Mouse (Mus musculus): ENCODE measurements around the gene Slc22a27. TPM values are rescaled to one million over a fixed set of nuclear protein-coding genes. Genes with fewer than 3 reads are reported as not detected.
"Not testable (repeated sequence)": the region's sequence is repeated elsewhere in the genome, so short reads cannot be mapped to it uniquely, and the experiment has no call there.

Slc22a27 gene
- 1.7 and 2.3 TPM in 2 replicates for polyA plus RNA-seq (2012; rRNA removed)

DNA sequence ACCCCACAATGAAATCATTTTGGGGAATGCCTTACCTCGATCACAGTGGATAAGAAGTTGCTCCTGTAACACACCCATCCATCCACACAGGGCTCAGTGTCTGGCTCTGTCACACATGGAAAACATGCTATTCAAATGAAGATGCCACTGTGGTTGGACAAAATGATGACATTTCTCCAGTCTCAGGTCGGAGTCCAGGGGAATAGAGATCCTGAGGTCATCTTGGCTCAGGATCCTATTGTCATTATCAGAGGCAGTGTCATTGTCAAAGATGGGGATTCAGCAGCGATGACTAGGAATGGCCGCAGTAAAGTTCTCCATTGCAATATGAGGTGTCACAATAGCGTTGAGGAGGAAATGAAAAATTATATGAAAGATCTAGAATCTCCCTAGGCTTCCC lies at the start of gene Slc22a27:
TSS of gene Slc22a27 (minus strand) at position 101 of the 400 bp plus-strand sequence.
- WGBS, result 73% methylated on average over 5 of the region's 5 CpGs
- DNase-seq, result peak; percentile 9
- not testable (repeated sequence) for H3K4me1 ChIP-seq (ENCODE audit: control insufficient read depth, insufficient read depth, low read length)

DNA sequence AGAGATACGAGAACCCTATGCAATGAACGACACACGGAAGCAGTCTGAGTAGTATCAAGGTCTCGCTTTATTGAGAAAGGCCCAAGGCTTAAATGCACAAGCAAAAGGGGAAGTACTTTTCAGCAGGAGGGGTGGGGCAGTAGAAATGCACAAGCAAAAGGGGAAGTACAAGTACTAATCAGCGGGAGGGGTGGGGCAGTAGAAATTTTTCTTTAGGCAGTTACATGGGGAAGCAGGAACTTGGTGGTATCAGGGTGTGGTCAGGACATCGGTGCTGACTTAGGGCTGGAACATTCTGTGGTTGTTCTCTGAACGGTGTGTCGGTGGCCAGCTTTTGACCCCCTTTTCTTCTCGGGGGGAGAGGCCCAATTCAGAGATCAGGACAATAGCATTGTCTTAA lies 45.8 kb upstream of the Slc22a27 start:
- H3K4me1 ChIP-seq (ENCODE audit: control insufficient read depth, insufficient read depth, low read length); H3K36me3 ChIP-seq (ENCODE audit: control insufficient read depth, insufficient read depth, low read length); DNase-seq; H3K4me3 ChIP-seq (ENCODE audit: insufficient read depth, low read depth, low read length); H3K27me3 ChIP-seq (replicated peaks; ENCODE audit: control insufficient read depth, insufficient read depth, low read length); H3K27ac ChIP-seq (ENCODE audit: insufficient read depth, low read depth, low read length): not testable (repeated sequence)
- WGBS, result 95% methylated on average over 9 of the region's 9 CpGs

More for the DNA sequence above, at the start of gene Slc22a27:
- not testable (repeated sequence) for H3K36me3 ChIP-seq (ENCODE audit: control insufficient read depth, insufficient read depth, low read length); H3K4me3 ChIP-seq (ENCODE audit: insufficient read depth, low read depth, low read length); H3K27me3 ChIP-seq (replicated peaks; ENCODE audit: control insufficient read depth, insufficient read depth, low read length); H3K27ac ChIP-seq (ENCODE audit: insufficient read depth, low read depth, low read length)

DNA sequence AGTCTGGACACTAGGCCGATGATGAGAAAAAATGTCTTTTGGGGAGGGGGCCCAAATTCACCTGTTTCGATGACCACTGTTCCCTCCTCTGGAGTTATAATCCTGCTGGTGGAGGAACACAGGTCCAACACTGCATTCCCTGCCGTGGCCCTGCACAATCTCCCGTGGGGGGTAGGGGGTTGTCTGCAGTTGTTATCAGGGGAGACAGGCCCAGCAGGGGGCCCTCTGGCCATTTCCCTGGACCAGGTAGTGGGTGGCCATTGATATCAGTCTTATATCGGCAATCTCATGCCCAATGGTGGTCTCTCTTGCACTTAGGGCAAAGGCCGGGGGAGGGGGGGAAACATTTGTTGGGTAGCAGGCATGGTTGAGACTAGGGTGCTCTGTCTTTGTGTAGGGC lies 43.3 kb upstream of the Slc22a27 start:
- not testable (repeated sequence) for H3K27ac ChIP-seq (ENCODE audit: insufficient read depth, low read depth, low read length); H3K36me3 ChIP-seq (ENCODE audit: control insufficient read depth, insufficient read depth, low read length); H3K4me1 ChIP-seq (ENCODE audit: control insufficient read depth, insufficient read depth, low read length); H3K4me3 ChIP-seq (ENCODE audit: insufficient read depth, low read depth, low read length); DNase-seq; H3K27me3 ChIP-seq (replicated peaks; ENCODE audit: control insufficient read depth, insufficient read depth, low read length)
- 92% methylated on average over 6 of the region's 6 CpGs for WGBS

DNA sequence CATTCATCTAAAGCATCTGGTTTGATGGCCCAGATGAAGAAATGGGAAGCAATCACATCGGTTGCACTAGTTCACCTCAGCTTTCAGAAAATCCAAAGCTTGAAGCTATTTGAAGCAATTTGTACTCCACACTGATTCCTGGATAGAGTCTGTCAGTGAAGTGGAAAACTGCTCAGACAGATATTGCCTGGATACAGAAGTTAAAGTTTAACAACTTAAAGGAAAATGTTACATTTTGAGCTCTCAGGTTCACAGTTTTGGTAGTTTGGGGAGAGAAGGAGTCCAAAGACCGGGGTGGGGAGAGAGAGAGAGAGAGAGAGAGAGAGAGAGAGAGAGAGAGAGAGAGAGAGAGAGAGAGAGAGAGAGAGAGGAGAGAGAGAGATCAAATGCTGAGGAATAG lies 2.9 kb upstream of the Slc22a27 start:
- 31% methylated on average over 2 of the region's 2 CpGs for WGBS
- H3K27me3 ChIP-seq (replicated peaks; ENCODE audit: control insufficient read depth, insufficient read depth, low read length), result no peaks in the 10 kb centered on the region
- no peaks in the 10 kb centered on the region; the same call in 1 of the 2 replicates for H3K4me1 ChIP-seq (ENCODE audit: control insufficient read depth, insufficient read depth, low read length)
- no peak for TF ChIP-seq CTCF (conservative IDR thresholded peaks at IDR 0.05; ENCODE audit: insufficient read depth, insufficient read length, low read depth, low read length)
- TF ChIP-seq POLR2A (IDR thresholded peaks at IDR 0.05; ENCODE audit: low read depth, low read length), result no peak
- no peaks in the 10 kb centered on the region for H3K36me3 ChIP-seq (ENCODE audit: control insufficient read depth, insufficient read depth, low read length)
- H3K4me3 ChIP-seq (ENCODE audit: insufficient read depth, low read depth, low read length), result no peak overlapping the region
- H3K27ac ChIP-seq (ENCODE audit: insufficient read depth, low read depth, low read length), result no peak overlapping the region
- peak; percentile 77 for DNase-seq

DNA sequence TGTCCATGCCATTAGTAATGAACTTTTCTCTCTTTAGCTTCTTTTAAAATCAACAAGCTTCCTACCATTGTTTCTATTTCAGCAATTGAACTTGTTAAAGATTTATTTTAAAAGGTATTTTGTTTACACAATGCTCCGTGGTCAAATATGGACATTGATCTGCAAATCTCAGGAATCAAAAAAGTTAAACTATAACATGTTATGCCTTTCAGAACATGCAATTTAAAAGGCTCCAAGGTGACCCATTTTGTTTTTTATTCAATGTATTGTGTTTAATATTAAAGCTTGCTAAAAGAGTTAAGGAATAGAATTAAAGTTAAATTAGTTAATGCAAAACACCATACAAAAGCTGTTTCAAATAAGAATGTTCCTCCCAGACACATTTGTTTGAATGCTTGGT lies 723 bp upstream of the Slc22a27 start:
- peak; percentile 51 for DNase-seq
- H3K36me3 ChIP-seq (ENCODE audit: control insufficient read depth, insufficient read depth, low read length); H3K27me3 ChIP-seq (replicated peaks; ENCODE audit: control insufficient read depth, insufficient read depth, low read length); H3K4me1 ChIP-seq (ENCODE audit: control insufficient read depth, insufficient read depth, low read length); H3K27ac ChIP-seq (ENCODE audit: insufficient read depth, low read depth, low read length); H3K4me3 ChIP-seq (ENCODE audit: insufficient read depth, low read depth, low read length): not testable (repeated sequence)
- WGBS, result 25% methylated on average over 1 of the region's 1 CpGs

DNA sequence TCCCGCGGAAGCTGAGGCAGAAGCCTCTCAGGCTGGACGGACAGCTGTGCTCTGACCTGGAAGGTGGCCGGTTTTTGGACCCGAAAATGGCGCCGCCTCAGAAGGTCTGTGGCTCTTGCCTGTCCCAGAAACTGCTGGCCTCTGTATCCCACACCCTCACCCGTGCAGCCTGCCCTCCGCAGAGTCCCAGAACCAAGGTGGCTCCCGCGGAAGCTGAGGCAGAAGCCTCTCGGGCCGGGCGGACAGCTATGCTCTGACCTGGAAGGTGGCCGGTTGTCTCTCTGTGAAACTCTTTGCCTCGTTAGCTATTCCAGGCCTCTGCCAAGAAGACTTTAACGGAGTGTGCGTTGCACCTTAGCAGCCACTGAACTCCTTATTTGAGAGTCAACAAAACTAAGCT lies 26.4 kb downstream of the Slc22a27 start:
- DNase-seq; H3K27me3 ChIP-seq (replicated peaks; ENCODE audit: control insufficient read depth, insufficient read depth, low read length); H3K4me3 ChIP-seq (ENCODE audit: insufficient read depth, low read depth, low read length); H3K27ac ChIP-seq (ENCODE audit: insufficient read depth, low read depth, low read length); H3K36me3 ChIP-seq (ENCODE audit: control insufficient read depth, insufficient read depth, low read length); H3K4me1 ChIP-seq (ENCODE audit: control insufficient read depth, insufficient read depth, low read length): not testable (repeated sequence)
- WGBS, result 93% methylated on average over 18 of the region's 18 CpGs

DNA sequence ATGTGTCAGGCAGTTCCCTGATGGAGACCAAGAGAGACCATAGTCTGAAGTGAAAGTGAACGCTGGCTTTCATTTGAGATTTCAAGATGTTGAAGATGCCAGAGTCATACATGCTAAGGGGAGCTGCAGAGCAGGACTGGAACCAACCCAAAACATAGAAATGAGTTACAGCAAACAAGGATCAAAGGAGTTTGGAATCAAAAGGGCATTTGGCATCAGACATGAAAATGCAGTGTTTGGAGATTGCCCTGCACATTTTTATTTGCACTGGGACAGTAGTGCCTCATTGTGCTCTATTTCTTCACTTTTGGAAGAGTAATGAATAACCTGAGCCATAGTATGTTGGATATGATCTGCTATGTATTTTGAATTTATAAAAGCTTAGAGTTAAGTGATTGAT lies 89.2 kb downstream of the Slc22a27 start:
- TF ChIP-seq CTCF (conservative IDR thresholded peaks at IDR 0.05; ENCODE audit: insufficient read depth, insufficient read length, low read depth, low read length) (no peak), POLR2A (IDR thresholded peaks at IDR 0.05; ENCODE audit: low read depth, low read length) (no peak)
- Histone ChIP-seq H3K27me3 (replicated peaks; ENCODE audit: control insufficient read depth, insufficient read depth, low read length) (no peaks in the 10 kb centered on the region), H3K4me1 (ENCODE audit: control insufficient read depth, insufficient read depth, low read length) (no peaks in the 10 kb centered on the region), H3K36me3 (ENCODE audit: control insufficient read depth, insufficient read depth, low read length) (no peaks in the 10 kb centered on the region), H3K4me3 (ENCODE audit: insufficient read depth, low read depth, low read length) (no peak overlapping the region), H3K27ac (ENCODE audit: insufficient read depth, low read depth, low read length) (no peak overlapping the region)
- peak; percentile 63 for DNase-seq
- whole genome bisulfite sequencing, result 76% methylated on average over 1 of the region's 1 CpGs

DNA sequence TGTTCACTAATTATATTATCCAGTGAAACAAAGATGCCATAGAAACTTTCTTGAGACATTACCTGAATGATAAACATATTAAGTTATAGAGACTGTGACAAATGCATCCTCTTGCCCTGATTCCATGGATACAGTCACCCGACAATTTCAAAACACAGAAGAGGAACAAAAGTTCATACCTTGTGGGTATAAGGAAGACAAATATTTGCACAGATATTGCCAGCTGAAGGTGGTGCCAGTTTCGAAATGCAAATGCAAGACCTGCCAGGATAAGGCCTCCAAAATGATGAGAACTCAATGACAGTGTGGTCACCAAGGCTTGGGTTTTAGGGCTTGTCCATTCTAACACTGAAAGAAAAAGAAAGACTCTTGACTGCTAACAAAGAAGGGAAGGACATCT lies 136.0 kb downstream of the Slc22a27 start:
- DNase-seq, result no peak
- Histone ChIP-seq H3K27ac (ENCODE audit: insufficient read depth, low read depth, low read length) (no peak overlapping the region), H3K4me3 (ENCODE audit: insufficient read depth, low read depth, low read length) (no peak overlapping the region), H3K27me3 (replicated peaks; ENCODE audit: control insufficient read depth, insufficient read depth, low read length) (no peaks in the 10 kb centered on the region), H3K4me1 (ENCODE audit: control insufficient read depth, insufficient read depth, low read length) (no peaks in the 10 kb centered on the region), H3K36me3 (ENCODE audit: control insufficient read depth, insufficient read depth, low read length) (no peaks in the 10 kb centered on the region)
- 63% methylated on average over 2 of the region's 2 CpGs for WGBS
- TF ChIP-seq POLR2A (IDR thresholded peaks at IDR 0.05; ENCODE audit: low read depth, low read length) (no peak), CTCF (conservative IDR thresholded peaks at IDR 0.05; ENCODE audit: insufficient read depth, insufficient read length, low read depth, low read length) (no peak)

Other genes with a start within 250 kb of the Slc22a27 start
- 6.8 and 12.1 TPM in 2 replicates for gene Slc22a26, start 163.4 kb downstream of the Slc22a27 start, polyA plus RNA-seq (2012; rRNA removed)
- gene Slc22a28, start 166.0 kb upstream of the Slc22a27 start, polyA plus RNA-seq (2012; rRNA removed), result 13.6 and 15.9 TPM in 2 replicates

All from kidney, adult 2 months (tissue).